Mouse (Mus musculus): Measurements from ENCODE around the gene Ankrd65.

- TF ChIP-seq CTCF (conservative IDR thresholded peaks at IDR 0.05; ENCODE audit: low read length), result no peak
- no peak for TF ChIP-seq NANOG (IDR thresholded peaks at IDR 0.05; ENCODE audit: borderline replicate concordance, low read length)
- TF ChIP-seq POU5F1 (IDR thresholded peaks at IDR 0.05; ENCODE audit: borderline replicate concordance, low read length), result no peak
Measured at GRCm38 (mm10) chr4:155841651-155842270, 51.5 kb downstream of the Ankrd65 start.

All from E14TG2a.4 (cell line).